In genomic region chr4:90964658-90965057, GRCm38 (mm10) we compare ENCODE assay signal across 15 mouse cellular contexts.
A peak's percentile ranks its signal among the peaks of the same experiment; 100 is the strongest.
DNase-seq lines count a peak whose midpoint lies in the region.
"Had no signal": no experiment of that assay in that cellular context is flagged by ENCODE, and none has a peak within 500 bp of the region (broad histone marks: within the 10 kb centered on the region; RNA-seq: fewer than 3 reads in every experiment).

No protein-coding gene starts in this region.

- DNase-seq in cerebellum, postnatal 14 days, result peak; percentile 29 to 43
- DNase-seq in cerebellum, adult 9-10 months, result no peak
- peak; percentile 1 to 2 for DNase-seq in left cerebral cortex, adult 18-20 months (ENCODE audit: low spot score in 2 of 2)
- DNase-seq in left cerebral cortex, adult 9 months (ENCODE audit: low spot score in 2 of 2), result no peak
- DNase-seq in right cerebral cortex, adult 2 months (ENCODE audit: low spot score in 2 of 2), result peak; percentile 11 to 14
- no peak for DNase-seq in right cerebral cortex, postnatal 25 days
- DNase-seq in gastrocnemius, postnatal 10 days, result no peak
- no peak for DNase-seq in urinary bladder, postnatal 10 days (ENCODE audit: low spot score)
- DNase-seq: adrenal gland, postnatal 10 days; cerebellum, adult 9-11 months; heart, postnatal 36 days; kidney, adult 11 months; kidney, postnatal 36 days; lung, postnatal 36 days; midbrain, embryonic 14.5 days had no signal

Comparison
In these comparisons a context has a peak if more than half of its experiments do, and no peak if none do; other contexts are left out.
1. DNase-seq: peak in cerebellum, postnatal 14 days (2 of 2), left cerebral cortex, adult 18-20 months (2 of 2) and right cerebral cortex, adult 2 months (2 of 2); none in cerebellum, adult 9-10 months (single experiment), left cerebral cortex, adult 9 months (0 of 2), right cerebral cortex, postnatal 25 days (single experiment), gastrocnemius, postnatal 10 days (single experiment) and urinary bladder, postnatal 10 days (single experiment).